In genomic region chr12:34351906-34352305, GRCm38 (mm10) we compare ENCODE assay signal across 12 mouse cellular contexts.
"Had no signal": no experiment of that assay in that cellular context is flagged by ENCODE, and none has a peak within 500 bp of the region (broad histone marks: within the 10 kb centered on the region; RNA-seq: fewer than 3 reads in every experiment).

No protein-coding gene starts in this region.

- H3K27ac ChIP-seq: layer of hippocampus, adult 2 months; liver, embryonic 15.5 days; midbrain, embryonic 15.5 days; neural tube, embryonic 12.5 days; stomach, postnatal 0 days had no signal

- H3K4me2 ChIP-seq: liver, embryonic 11.5 days; liver, embryonic 15.5 days; lung, embryonic 14.5 days; midbrain, embryonic 11.5 days; midbrain, embryonic 15.5 days; neural tube, embryonic 12.5 days had no signal

- H3K9me3 ChIP-seq: liver, embryonic 15.5 days; midbrain, embryonic 15.5 days; neural tube, embryonic 12.5 days had no signal

- H3K9ac ChIP-seq: liver, embryonic 15.5 days; lung, embryonic 14.5 days; midbrain, embryonic 15.5 days; neural tube, embryonic 12.5 days had no signal

- DNase-seq: left cerebral cortex, postnatal 4 days; lung, embryonic 14.5 days; lung, postnatal 10 days; lung, postnatal 4 days; thymus, postnatal 4 days had no signal

- H3K36me3 ChIP-seq: liver, embryonic 15.5 days; midbrain, embryonic 15.5 days; neural tube, embryonic 12.5 days had no signal

- ATAC-seq: midbrain, embryonic 15.5 days had no signal

- H3K4me1 ChIP-seq: liver, embryonic 15.5 days; midbrain, embryonic 15.5 days; neural tube, embryonic 12.5 days had no signal

- H3K4me3 ChIP-seq: layer of hippocampus, adult 2 months; liver, embryonic 15.5 days; midbrain, embryonic 15.5 days; neural tube, embryonic 12.5 days had no signal

- H3K27me3 ChIP-seq: liver, embryonic 15.5 days; midbrain, embryonic 15.5 days; neural tube, embryonic 12.5 days had no signal
